Mouse (Mus musculus): ENCODE measurements around the gene Arid5b. TPM values are rescaled to one million over a fixed set of nuclear protein-coding genes. Genes with fewer than 3 reads are reported as not detected.

Arid5b gene
- total RNA-seq (2023) = 10 to 100 TPM; 30.1 to 35.0 TPM

DNA sequence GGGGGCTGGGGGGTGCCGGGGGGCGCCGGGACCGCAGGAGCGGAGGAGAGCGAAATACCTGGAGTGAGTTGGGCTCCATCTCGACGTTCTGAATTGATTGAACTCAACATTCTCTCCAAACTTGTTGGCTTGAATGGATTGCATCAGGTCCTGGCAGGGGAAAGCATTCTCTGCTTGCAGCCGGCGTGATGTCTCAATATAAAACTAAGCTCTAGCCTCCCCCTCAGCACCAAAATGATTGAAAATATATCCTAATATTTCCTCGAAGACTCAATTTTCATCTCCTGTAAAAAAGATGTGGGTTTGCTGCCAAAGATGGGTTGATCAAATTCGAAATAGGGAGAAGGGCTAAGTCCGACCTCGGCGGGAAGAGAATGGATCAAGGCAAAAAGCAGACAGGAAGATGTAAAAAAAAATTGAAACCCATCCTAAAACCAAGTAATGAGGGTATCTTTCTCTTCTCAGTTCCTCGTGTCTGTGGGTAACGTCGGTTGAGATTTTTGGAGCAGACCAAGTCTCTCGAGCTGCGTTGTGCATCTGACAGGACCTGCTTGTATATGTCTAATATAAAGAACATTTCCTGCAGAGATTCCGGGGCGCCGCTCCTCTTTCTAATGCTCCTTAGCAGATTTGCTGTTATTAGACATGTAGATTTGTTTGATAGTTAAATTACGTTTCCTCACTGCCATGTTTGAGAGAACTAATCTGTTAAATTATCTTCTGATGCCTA, at the start of gene Arid5b:
Gene Arid5b, minus strand, starts transcription at position 109 of the 730 bp plus-strand sequence.

All from neutrophil, adult 83 days (primary cell).